Mouse (Mus musculus): Measurements from ENCODE around the gene Klhl42. TPM values are rescaled to one million over a fixed set of nuclear protein-coding genes. Genes with fewer than 3 reads are reported as not detected.

The Klhl42 gene
- polyA plus RNA-seq, 1 experiment from 2014 or later = 7.2 TPM

- H3K9me3 ChIP-seq (ENCODE audit: control insufficient read depth, low read length) = no peaks in the 10 kb centered on the region
- ATAC-seq (ENCODE audit: low FRiP score, low TSS enrichment) = no peak
- no peaks in the 10 kb centered on the region; the same call in 1 of the 2 replicates for H3K36me3 ChIP-seq (ENCODE audit: control insufficient read depth, insufficient read depth, low read length)
- H3K4me2 ChIP-seq (replicated peaks; ENCODE audit: low read depth, low read length) = no peak overlapping the region
- H3K27ac ChIP-seq (ENCODE audit: low read depth, low read length) = no peak overlapping the region
- H3K4me3 ChIP-seq (ENCODE audit: low read length) = no peak overlapping the region
- H3K27me3 ChIP-seq (ENCODE audit: control insufficient read depth, insufficient read depth, low read length) = peaks cover 10% of the 10 kb centered on the region
- no peaks in the 10 kb centered on the region for H3K4me1 ChIP-seq (ENCODE audit: control insufficient read depth, insufficient read depth, low read length)
- no peak overlapping the region for H3K9ac ChIP-seq (ENCODE audit: low read depth, low read length)
- WGBS = 90% methylated on average over 10 of the region's 10 CpGs
Observed at GRCm38 (mm10) chr6:147079919-147080318, 11.3 kb upstream of the Klhl42 start.

- H3K4me3 ChIP-seq (ENCODE audit: low read length) = no peak overlapping the region
Observed at GRCm38 (mm10) chr6:147085398-147086040, 5.7 kb upstream of the Klhl42 start.

GRCm38 (mm10) chr6:147086594-147087225 is 4.5 kb upstream of the Klhl42 start, which contains the start of gene Mansc4:
Gene Mansc4 (minus strand): TSS chr6:147087032.
- peak; percentile 77 for ATAC-seq (ENCODE audit: low FRiP score, low TSS enrichment)

More at GRCm38 (mm10) chr6:147085398-147086040, 5.7 kb upstream of the Klhl42 start:
- no peak overlapping the region for H3K9ac ChIP-seq (ENCODE audit: low read depth, low read length)
- H3K9me3 ChIP-seq (ENCODE audit: control insufficient read depth, low read length) = no peaks in the 10 kb centered on the region
- peaks cover 21% of the 10 kb centered on the region for H3K27me3 ChIP-seq (ENCODE audit: control insufficient read depth, insufficient read depth, low read length)
- H3K27ac ChIP-seq (ENCODE audit: low read depth, low read length) = peak overlapping the region; percentile 33; the same call in 1 of the 2 replicates
- no peaks in the 10 kb centered on the region for H3K36me3 ChIP-seq (ENCODE audit: control insufficient read depth, insufficient read depth, low read length)
- no peak overlapping the region for H3K4me2 ChIP-seq (replicated peaks; ENCODE audit: low read depth, low read length)
- peaks cover 7% of the 10 kb centered on the region; the same call in 1 of the 2 replicates for H3K4me1 ChIP-seq (ENCODE audit: control insufficient read depth, insufficient read depth, low read length)
- WGBS = 50% methylated on average over 7 of the region's 7 CpGs
- no peak for ATAC-seq (ENCODE audit: low FRiP score, low TSS enrichment)

GRCm38 (mm10) chr6:147087736-147088135 is 3.4 kb upstream of the Klhl42 start:
- Histone ChIP-seq H3K4me2 (replicated peaks; ENCODE audit: low read depth, low read length) (no peak overlapping the region), H3K9ac (ENCODE audit: low read depth, low read length) (no peak overlapping the region), H3K4me1 (ENCODE audit: control insufficient read depth, insufficient read depth, low read length) (peaks cover 16% of the 10 kb centered on the region; the same call in 1 of the 2 replicates), H3K36me3 (ENCODE audit: control insufficient read depth, insufficient read depth, low read length) (no peaks in the 10 kb centered on the region), H3K9me3 (ENCODE audit: control insufficient read depth, low read length) (no peaks in the 10 kb centered on the region), H3K27me3 (ENCODE audit: control insufficient read depth, insufficient read depth, low read length) (peaks cover 21% of the 10 kb centered on the region), H3K4me3 (ENCODE audit: low read length) (no peak overlapping the region), H3K27ac (ENCODE audit: low read depth, low read length) (no peak overlapping the region; the same call in 1 of the 2 replicates)
- no peak for ATAC-seq (ENCODE audit: low FRiP score, low TSS enrichment)
- 37% methylated on average over 6 of the region's 7 CpGs for WGBS

More at GRCm38 (mm10) chr6:147086594-147087225, 4.5 kb upstream of the Klhl42 start, which contains the start of gene Mansc4:
- WGBS = 3% methylated on average over 20 of the region's 20 CpGs
- peaks cover 21% of the 10 kb centered on the region for H3K27me3 ChIP-seq (ENCODE audit: control insufficient read depth, insufficient read depth, low read length)
- H3K9me3 ChIP-seq (ENCODE audit: control insufficient read depth, low read length) = no peaks in the 10 kb centered on the region
- H3K27ac ChIP-seq (ENCODE audit: low read depth, low read length) = peak within 1 kb of the TSS; percentile 51
- H3K36me3 ChIP-seq (ENCODE audit: control insufficient read depth, insufficient read depth, low read length) = no peaks in the 10 kb centered on the region
- peaks cover 7% of the 10 kb centered on the region; the same call in 1 of the 2 replicates for H3K4me1 ChIP-seq (ENCODE audit: control insufficient read depth, insufficient read depth, low read length)
- H3K4me3 ChIP-seq (ENCODE audit: low read length) = peak within 1 kb of the TSS; percentile 24
- H3K9ac ChIP-seq (ENCODE audit: low read depth, low read length) = peak within 1 kb of the TSS; percentile 42
- H3K4me2 ChIP-seq (replicated peaks; ENCODE audit: low read depth, low read length) = peak within 1 kb of the TSS; percentile 42

GRCm38 (mm10) chr6:147088517-147088916 is 2.7 kb upstream of the Klhl42 start:
- Histone ChIP-seq H3K9me3 (ENCODE audit: control insufficient read depth, low read length) (no peaks in the 10 kb centered on the region), H3K4me1 (ENCODE audit: control insufficient read depth, insufficient read depth, low read length) (peaks cover 16% of the 10 kb centered on the region; the same call in 1 of the 2 replicates), H3K9ac (ENCODE audit: low read depth, low read length) (no peak overlapping the region), H3K27ac (ENCODE audit: low read depth, low read length) (no peak overlapping the region), H3K4me3 (ENCODE audit: low read length) (no peak overlapping the region), H3K36me3 (ENCODE audit: control insufficient read depth, insufficient read depth, low read length) (no peaks in the 10 kb centered on the region), H3K4me2 (replicated peaks; ENCODE audit: low read depth, low read length) (no peak overlapping the region), H3K27me3 (ENCODE audit: control insufficient read depth, insufficient read depth, low read length) (peaks cover 17% of the 10 kb centered on the region)
- no peak for ATAC-seq (ENCODE audit: low FRiP score, low TSS enrichment)
- WGBS = 80% methylated on average over 3 of the region's 3 CpGs

- Histone ChIP-seq H3K9ac (ENCODE audit: low read depth, low read length) (no peak overlapping the region), H3K27me3 (ENCODE audit: control insufficient read depth, insufficient read depth, low read length) (peaks cover 11% of the 10 kb centered on the region), H3K36me3 (ENCODE audit: control insufficient read depth, insufficient read depth, low read length) (peaks cover 2% of the 10 kb centered on the region; the same call in 1 of the 2 replicates), H3K4me1 (ENCODE audit: control insufficient read depth, insufficient read depth, low read length) (peaks cover 16% of the 10 kb centered on the region; the same call in 1 of the 2 replicates), H3K27ac (ENCODE audit: low read depth, low read length) (no peak overlapping the region), H3K4me3 (ENCODE audit: low read length) (no peak overlapping the region), H3K4me2 (replicated peaks; ENCODE audit: low read depth, low read length) (0 out of 2 replicates have a peak overlapping the region, but pooled peaks have one; percentile 98), H3K9me3 (ENCODE audit: control insufficient read depth, low read length) (no peaks in the 10 kb centered on the region)
- no peak for ATAC-seq (ENCODE audit: low FRiP score, low TSS enrichment)
- 82% methylated on average over 5 of the region's 5 CpGs for WGBS
Observed at GRCm38 (mm10) chr6:147090191-147090590, 988 bp upstream of the Klhl42 start.

- Histone ChIP-seq H3K27ac (ENCODE audit: low read depth, low read length) (no peak overlapping the region), H3K4me2 (replicated peaks; ENCODE audit: low read depth, low read length) (peak overlapping the region; percentile 98), H3K4me1 (ENCODE audit: control insufficient read depth, insufficient read depth, low read length) (peaks cover 9% of the 10 kb centered on the region; the same call in 1 of the 2 replicates), H3K9ac (ENCODE audit: low read depth, low read length) (peak overlapping the region; percentile 85), H3K36me3 (ENCODE audit: control insufficient read depth, insufficient read depth, low read length) (peaks cover 2% of the 10 kb centered on the region; the same call in 1 of the 2 replicates), H3K9me3 (ENCODE audit: control insufficient read depth, low read length) (no peaks in the 10 kb centered on the region), H3K4me3 (ENCODE audit: low read length) (peak overlapping the region; percentile 78), H3K27me3 (ENCODE audit: control insufficient read depth, insufficient read depth, low read length) (peaks cover 11% of the 10 kb centered on the region)
- 4% methylated on average over 15 of the region's 15 CpGs for WGBS
- ATAC-seq (ENCODE audit: low FRiP score, low TSS enrichment) = no peak; the same call in 1 of the 2 replicates
Observed at GRCm38 (mm10) chr6:147092136-147092535, 957 bp downstream of the Klhl42 start.

- Histone ChIP-seq H3K4me3 (ENCODE audit: low read length) (no peak overlapping the region), H3K27ac (ENCODE audit: low read depth, low read length) (no peak overlapping the region), H3K9ac (ENCODE audit: low read depth, low read length) (no peak overlapping the region), H3K36me3 (ENCODE audit: control insufficient read depth, insufficient read depth, low read length) (peaks cover 2% of the 10 kb centered on the region; the same call in 1 of the 2 replicates), H3K4me2 (replicated peaks; ENCODE audit: low read depth, low read length) (no peak overlapping the region), H3K9me3 (ENCODE audit: control insufficient read depth, low read length) (no peaks in the 10 kb centered on the region), H3K4me1 (ENCODE audit: control insufficient read depth, insufficient read depth, low read length) (peaks cover 23% of the 10 kb centered on the region), H3K27me3 (ENCODE audit: control insufficient read depth, insufficient read depth, low read length) (peaks cover 1% of the 10 kb centered on the region)
- 78% methylated on average over 7 of the region's 7 CpGs for WGBS
- no peak for ATAC-seq (ENCODE audit: low FRiP score, low TSS enrichment)
Observed at GRCm38 (mm10) chr6:147094771-147095170, 3.6 kb downstream of the Klhl42 start.

GRCm38 (mm10) chr6:147096109-147096508 is 4.9 kb downstream of the Klhl42 start:
- no peak overlapping the region for H3K27ac ChIP-seq (ENCODE audit: low read depth, low read length)
- no peak overlapping the region for H3K4me3 ChIP-seq (ENCODE audit: low read length)
- peaks cover 2% of the 10 kb centered on the region; the same call in 1 of the 2 replicates for H3K36me3 ChIP-seq (ENCODE audit: control insufficient read depth, insufficient read depth, low read length)
- H3K27me3 ChIP-seq (ENCODE audit: control insufficient read depth, insufficient read depth, low read length) = no peaks in the 10 kb centered on the region
- no peaks in the 10 kb centered on the region for H3K9me3 ChIP-seq (ENCODE audit: control insufficient read depth, low read length)
- 98% methylated on average over 4 of the region's 4 CpGs for WGBS
- H3K4me2 ChIP-seq (replicated peaks; ENCODE audit: low read depth, low read length) = no peak overlapping the region
- peaks cover 23% of the 10 kb centered on the region for H3K4me1 ChIP-seq (ENCODE audit: control insufficient read depth, insufficient read depth, low read length)
- no peak for ATAC-seq (ENCODE audit: low FRiP score, low TSS enrichment)
- H3K9ac ChIP-seq (ENCODE audit: low read depth, low read length) = no peak overlapping the region

Data from kidney, embryonic 14.5 days (tissue).